Mouse (Mus musculus) naive thymus-derived CD4-positive, alpha-beta T cell, adult 2 months (primary cell): ENCODE measurements around the gene Cebpb.
A peak's percentile ranks its signal among the peaks of the same experiment; 100 is the strongest.

Source experiments
- DNase-seq: peaks from one replicate; pipeline ENCODE4 v3.0.0-alpha.2; 2011; ENCODE audit warnings: low read depth

The Cebpb gene

GRCm38 (mm10) chr2:167722538-167722937 is 33.8 kb downstream of the Cebpb start:
- no peak for DNase-seq

DNA sequence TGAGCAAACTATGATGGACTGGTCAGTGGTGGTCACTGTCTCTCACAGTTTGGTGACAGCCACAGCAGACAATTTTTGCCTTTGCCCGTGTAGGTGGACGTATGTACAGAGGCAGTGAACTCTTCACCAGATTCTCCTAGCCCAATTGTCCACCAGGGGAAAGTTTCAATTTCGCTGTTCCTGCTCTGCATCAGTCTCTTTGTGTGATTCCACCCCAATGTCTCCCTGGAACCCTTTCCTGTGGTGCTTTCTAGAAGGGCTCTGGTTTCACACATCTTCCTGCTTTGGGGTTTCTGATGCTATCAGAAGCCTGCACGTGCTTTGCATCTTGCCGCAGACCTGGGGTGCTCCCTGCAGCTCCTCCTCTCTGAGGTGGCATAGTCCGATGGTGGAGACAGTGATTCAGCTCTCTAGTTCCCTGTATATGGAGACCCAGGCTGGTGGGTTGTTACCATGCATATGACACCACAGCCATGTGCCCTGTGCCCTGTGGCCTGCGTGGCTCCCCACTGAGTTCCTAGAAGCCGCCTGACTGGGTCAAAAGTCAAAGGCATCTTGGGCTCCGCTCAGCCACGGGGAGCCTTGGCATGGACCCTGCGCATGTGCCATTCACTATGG is 35.0 kb downstream of the Cebpb start:
- peak; percentile 52 for DNase-seq

DNA sequence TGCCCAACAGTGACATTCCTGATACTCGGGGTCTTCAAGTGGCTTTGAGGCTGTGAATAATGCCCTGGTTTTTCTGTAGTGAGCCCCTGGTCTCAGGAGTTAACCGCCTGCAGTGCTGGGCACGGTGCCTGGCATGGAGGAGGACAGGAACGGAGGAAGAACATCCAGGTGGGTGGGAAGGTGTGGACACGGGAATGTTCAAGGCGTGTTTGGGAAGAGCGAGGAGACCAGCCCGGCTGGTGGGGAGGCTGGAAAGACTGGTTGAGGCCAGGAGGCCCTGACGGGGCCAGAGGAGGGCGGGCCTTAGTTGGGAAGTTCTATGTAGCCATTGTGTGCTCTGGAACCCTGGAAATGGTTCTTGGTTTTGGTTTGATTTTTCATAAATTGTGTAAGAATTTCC is 37.2 kb downstream of the Cebpb start:
- no peak for DNase-seq

DNA sequence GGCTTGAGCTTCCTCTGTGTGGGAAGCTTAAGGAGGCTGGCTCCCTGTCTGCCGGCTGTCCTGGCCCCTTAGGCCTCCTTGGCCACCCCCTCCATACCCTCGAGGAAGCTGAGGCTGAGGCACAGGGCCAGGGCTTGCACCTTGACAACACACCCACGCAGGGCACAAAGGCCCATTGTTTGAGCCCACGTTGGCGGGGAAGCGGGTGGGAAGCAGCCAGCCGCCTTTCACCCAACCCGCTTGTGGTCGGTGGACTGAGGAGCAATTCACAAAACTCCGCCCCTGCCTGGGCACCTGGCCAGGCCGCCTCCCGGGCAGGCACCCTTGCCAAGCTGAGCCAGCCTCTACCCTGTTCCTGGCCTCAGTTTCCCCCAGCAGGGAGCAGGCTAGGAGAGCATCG is 38.4 kb downstream of the Cebpb start:
- no peak for DNase-seq

DNA sequence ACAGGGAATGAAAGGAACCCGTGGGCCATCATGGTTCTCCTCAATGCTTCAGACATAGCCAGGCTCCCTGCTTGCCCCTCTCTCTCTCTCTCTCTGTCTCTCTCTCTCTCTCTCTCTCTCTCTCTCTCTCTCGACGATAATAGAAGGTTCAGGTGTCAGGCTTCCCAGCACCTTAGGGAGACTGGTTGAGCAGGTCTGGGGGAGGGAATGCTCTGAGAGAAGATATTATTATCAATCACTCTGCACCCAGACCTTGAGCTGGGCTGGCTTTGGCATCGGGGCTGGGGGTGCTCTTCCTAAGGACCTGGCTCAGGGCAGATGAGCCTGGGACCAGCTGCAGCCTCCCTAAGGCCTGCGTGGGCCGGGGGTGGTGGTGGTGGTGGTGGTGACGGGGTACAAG is 41.3 kb downstream of the Cebpb start:
- DNase-seq: no peak

- DNase-seq: no peak
Measured at GRCm38 (mm10) chr2:167731149-167731548, 42.4 kb downstream of the Cebpb start.

- no peak for DNase-seq
Measured at GRCm38 (mm10) chr2:167734861-167735260, 46.1 kb downstream of the Cebpb start.

DNA sequence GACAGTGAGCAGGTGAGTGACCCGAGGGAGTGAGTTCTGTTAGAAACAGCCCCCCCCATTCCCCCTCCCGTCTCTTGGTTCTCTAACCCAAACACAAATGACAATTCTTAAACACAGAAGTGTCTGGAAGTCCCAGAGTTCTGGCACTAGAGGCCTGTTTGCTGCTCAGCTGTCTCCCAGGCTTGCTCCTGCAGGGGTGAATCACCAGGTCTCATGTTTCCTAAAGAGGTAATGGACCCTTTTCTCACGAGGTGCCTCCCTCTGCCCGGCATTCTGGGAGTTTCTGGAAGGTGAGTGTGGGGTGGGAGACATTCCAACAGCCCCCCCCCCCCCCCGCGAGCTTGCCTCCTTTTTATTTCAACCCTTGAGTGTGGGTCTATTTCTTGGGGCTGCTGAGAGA is 50.3 kb downstream of the Cebpb start:
- no peak for DNase-seq
